Comparison of ENCODE assay signal across 7 mouse cellular contexts in genomic region chr11:82991469-82992166, GRCm38 (mm10). TPM values are rescaled to one million over a fixed set of nuclear protein-coding genes. Genes with fewer than 3 reads are reported as not detected.
A peak's percentile ranks its signal among the peaks of the same experiment; 100 is the strongest.
DNase-seq lines count a peak whose midpoint lies in the region; ATAC-seq and TF ChIP-seq lines count a peak whose summit lies in the region.

Slfn9 (minus strand) TSS chr11:82991830.

- TF ChIP-seq CTCF in bone marrow macrophage, adult 2 months (IDR thresholded peaks at IDR 0.05; ENCODE audit: low read depth, low read length): no peak; the same call in 1 of the 2 replicates

- peak; percentile 75 for DNase-seq in NIH3T3 (ENCODE audit: low read depth)
- peak; percentile 6 to 7 for DNase-seq in layer of hippocampus, postnatal 14 days (ENCODE audit: low spot score in 2 of 2)
- peak; percentile 34 for DNase-seq in lung, postnatal 14 days
- DNase-seq in ovary, postnatal 14 days (ENCODE audit: low spot score): peak; percentile 45

- peak within 1 kb of the TSS; percentile 22 for H3K9ac ChIP-seq in forebrain, embryonic 15.5 days (replicated peaks)

- peaks cover 15% of the 10 kb centered on the region for H3K4me1 ChIP-seq in bone marrow macrophage, adult 2 months (ENCODE audit: control insufficient read depth, insufficient read depth, low read length)
- peaks cover 15% of the 10 kb centered on the region for H3K4me1 ChIP-seq in forebrain, embryonic 15.5 days

- peak within 1 kb of the TSS; percentile 70 for H3K4me3 ChIP-seq in bone marrow macrophage, adult 2 months (ENCODE audit: insufficient read depth, low read length)
- H3K4me3 ChIP-seq in forebrain, embryonic 15.5 days: peak within 1 kb of the TSS; percentile 38

- no peak for TF ChIP-seq POLR2A in bone marrow macrophage, adult 2 months (IDR thresholded peaks at IDR 0.05; ENCODE audit: borderline replicate concordance, low read depth, low read length)

- H3K9me3 ChIP-seq in forebrain, embryonic 15.5 days: no peaks in the 10 kb centered on the region

- H3K27ac ChIP-seq in bone marrow macrophage, adult 2 months (ENCODE audit: insufficient read depth, low read depth, low read length): peak within 1 kb of the TSS; percentile 72
- no peak within 1 kb of the TSS for H3K27ac ChIP-seq in forebrain, embryonic 15.5 days (replicated peaks)

- WGBS in forebrain, embryonic 15.5 days: 5% methylated on average over 14 of the region's 14 CpGs

- H3K4me2 ChIP-seq in forebrain, embryonic 15.5 days (replicated peaks): peak within 1 kb of the TSS; percentile 63

- H3K27me3 ChIP-seq in forebrain, embryonic 15.5 days: no peaks in the 10 kb centered on the region

- ATAC-seq in forebrain, embryonic 15.5 days (replicated peaks): no peak
- peak; percentile 48 to 60; a peak in 3 of 4 replicates for ATAC-seq in hematopoietic stem cell, adult 5-6 weeks (replicated peaks in 1 of 2; ENCODE audit: insufficient read depth in 1 of 2, low FRiP score in 2 of 2, low TSS enrichment in 1 of 2, low read depth in 1 of 2, poor library complexity in 2 of 2, severe bottlenecking in 2 of 2)

- no peaks in the 10 kb centered on the region for H3K36me3 ChIP-seq in forebrain, embryonic 15.5 days

RNA-seq across cellular contexts. Expression of gene Slfn9, which starts in this region (rescaled TPM):
- polyA plus RNA-seq in bone marrow macrophage, adult 2 months (2012; ENCODE audit: insufficient read depth, insufficient read length, missing spikeins): 19.8 and 21.1 TPM in 2 replicates
- polyA plus RNA-seq in forebrain, embryonic 15.5 days (2015; fragmentation: Nextera tagmentation; extraction: Ambion mirVana): 5.1 and 5.4 TPM in 2 replicates
- 50.1 and 52.5 TPM in 2 replicates for total RNA-seq in hematopoietic stem cell, adult 5-6 weeks (2017)
- total RNA-seq in layer of hippocampus, postnatal 14 days (2021): under 1 TPM; 0.72 to 0.81 TPM

Comparison
In these comparisons a context has a peak if more than half of its experiments do, and no peak if none do; other contexts are left out.
1. RNA of gene Slfn9 (total RNA-seq): 50.1 to 52.5 TPM in hematopoietic stem cell, adult 5-6 weeks; 0.72 to 0.81 TPM in layer of hippocampus, postnatal 14 days; every median in the first group is over 10 times any median in the second.
2. Peak in DNase-seq in layer of hippocampus, postnatal 14 days; RNA of the gene not detected or under 1 TPM.
3. DNase-seq: peak in every context shown above with its lines; median percentile 75 in NIH3T3; 45 in ovary, postnatal 14 days; 34 in lung, postnatal 14 days; 6 in layer of hippocampus, postnatal 14 days.